Mouse (Mus musculus): ENCODE data around the gene Apob.

Gene Apob

DNA sequence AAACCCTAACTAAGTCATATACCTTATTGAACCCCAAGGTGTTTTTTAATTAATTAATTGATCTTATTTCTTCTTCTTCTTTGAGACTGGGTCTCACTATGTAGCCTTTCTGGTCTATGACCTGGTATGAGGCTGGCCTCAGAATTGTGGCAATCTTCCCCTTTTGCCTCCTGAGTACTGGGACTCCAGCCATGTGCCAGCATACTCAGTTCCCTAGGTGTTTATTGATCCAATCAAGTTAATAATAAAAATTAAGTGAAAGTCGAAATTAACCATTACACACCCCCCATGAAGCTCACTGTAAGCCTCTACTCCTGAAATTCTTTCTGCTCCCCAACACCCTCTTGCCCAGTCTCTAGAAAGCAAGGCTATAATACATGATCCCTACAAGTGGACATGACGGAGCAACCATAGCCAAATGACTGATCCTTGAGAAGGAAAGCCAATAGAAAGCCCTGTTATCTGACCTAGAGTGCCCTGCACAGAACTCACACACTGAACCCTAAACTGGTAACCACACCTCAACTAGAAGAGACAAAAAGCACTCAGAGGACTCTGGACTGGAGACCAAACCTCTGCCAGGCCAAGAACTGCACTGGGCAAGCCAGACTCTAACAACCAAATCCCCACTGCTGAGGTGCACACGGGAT is 60.8 kb downstream of the Apob start:
- no peak for DNase-seq (ENCODE audit: low spot score)

DNA sequence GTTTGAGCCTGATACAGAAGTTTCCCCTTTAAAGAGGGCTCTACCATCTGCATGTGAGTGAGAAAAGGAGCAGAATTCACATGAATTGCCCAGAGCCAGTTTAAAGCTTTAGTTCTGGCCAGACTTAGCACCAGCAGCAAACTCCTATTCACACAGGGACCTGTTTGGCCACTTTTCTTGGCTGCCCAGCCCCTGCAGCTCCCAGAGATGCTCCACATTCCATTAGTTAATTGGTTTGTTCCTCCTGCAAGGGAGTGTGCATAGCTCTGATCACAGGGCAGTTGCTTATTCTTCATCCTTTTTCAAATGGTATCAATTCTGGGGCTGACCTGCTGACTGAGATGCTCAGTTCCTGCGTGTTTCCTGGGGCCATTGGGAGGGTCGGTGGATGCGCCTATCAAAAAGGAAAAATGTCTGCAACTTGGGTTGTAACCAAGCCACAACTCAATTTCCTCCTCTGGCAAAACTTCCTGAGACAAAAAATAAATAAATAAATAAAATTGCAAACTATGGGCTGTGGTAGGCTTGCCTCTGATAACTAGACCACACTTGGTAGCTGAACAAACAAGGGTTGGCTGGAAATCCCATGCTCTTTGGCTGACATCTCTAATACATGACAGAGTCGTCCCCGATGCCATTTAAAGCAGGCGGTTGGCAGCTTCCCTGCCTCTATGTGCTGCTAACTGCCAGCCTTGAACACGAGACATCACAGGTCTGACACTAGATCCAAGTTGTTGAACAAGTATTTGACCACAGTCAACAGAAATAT is 65.4 kb downstream of the Apob start:
- DNase-seq (ENCODE audit: low spot score), result no peak

DNA sequence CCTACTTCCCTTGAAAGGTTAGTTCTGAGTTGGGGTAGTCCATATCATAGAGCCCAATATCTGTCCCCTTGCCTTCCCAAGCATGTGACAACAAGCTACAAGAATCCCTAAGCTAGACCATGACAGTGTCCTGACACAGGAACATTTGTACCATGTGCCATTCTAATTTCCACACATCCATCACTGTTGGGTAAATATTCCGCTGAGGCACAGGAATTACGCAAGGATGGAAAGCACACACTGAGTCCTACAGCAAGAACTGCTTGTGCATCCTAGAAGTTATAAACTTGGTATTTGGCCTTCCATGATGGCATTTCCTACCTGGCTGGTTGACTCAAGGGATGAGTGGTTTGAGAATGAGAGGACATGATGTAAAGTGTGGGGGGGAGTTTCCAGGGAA is 69.6 kb downstream of the Apob start:
- no peak for DNase-seq (ENCODE audit: low spot score)

DNA sequence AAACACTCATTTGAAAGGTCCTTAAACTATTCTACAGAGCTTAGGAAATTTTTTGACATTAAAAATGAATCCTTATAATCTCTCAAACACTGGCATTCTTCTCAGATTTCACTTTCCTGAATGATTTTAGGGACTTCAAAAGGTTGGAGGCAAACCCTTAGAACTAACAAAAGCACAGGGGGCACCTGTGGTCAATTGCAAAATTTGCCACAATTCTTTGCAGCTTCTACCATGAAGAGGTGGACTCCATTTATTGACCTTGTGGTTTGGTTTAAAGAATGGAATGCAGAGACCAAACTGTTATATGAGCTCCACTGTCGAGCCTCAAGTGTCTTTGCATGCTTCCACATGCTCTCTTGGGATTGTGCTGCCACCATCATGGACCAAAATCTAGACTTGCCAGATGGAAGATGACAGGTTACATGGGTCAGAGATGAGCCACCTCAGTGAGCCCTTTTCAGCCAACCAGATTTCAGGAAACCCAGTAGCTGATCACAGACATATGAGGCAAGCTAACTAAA is 70.4 kb downstream of the Apob start:
- DNase-seq (ENCODE audit: low spot score), result no peak

DNA sequence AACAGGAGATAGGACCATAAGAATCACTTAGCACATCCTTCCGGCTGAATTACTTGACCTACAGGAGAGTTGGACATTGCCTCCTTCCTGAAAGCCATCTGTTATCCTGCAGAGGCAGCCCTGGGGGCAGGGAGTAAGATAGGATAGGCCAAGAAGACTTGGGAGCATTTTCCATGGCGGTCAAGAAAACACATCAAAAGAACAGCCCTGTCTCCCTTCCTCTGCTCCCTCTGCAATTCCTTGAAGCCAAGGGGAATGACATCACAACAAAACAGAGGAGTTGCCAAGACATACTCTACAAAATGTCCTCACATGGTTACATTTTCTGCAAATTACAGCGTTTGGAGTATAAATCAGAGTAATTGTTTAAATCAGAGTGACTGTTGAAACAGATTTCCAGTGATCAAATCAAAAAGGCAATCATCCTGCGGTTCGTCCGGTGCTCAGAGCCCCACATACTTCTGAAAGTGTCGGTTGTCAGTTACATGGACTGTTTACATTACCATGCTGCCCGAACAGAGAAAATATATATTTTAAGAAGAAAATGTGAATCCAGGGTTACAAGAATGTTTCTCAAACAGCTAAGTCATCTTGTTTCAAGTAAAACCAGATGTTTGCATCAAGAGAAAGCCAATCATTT is 78.7 kb downstream of the Apob start:
- DNase-seq (ENCODE audit: low spot score), result no peak

DNA sequence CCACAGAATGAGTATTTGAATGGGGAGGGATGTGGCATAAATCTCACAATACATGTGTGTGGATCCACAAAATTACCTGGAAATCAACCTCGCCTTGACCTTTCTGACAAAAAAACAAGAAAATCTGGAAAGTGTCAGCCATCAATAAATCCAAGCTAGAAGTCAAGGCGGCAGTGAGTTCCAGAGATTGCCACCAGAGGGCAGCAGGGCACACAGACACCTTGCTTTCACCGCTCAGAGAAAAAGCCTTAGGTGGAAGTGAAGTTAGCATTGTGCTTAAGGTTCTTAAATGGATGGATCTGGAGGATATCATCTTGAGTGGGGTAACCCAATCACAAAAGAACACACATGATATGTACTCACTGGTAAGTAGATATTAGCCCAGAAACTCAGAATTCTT is 82.1 kb downstream of the Apob start:
- peak; percentile 81 for DNase-seq (ENCODE audit: low spot score)

DNA sequence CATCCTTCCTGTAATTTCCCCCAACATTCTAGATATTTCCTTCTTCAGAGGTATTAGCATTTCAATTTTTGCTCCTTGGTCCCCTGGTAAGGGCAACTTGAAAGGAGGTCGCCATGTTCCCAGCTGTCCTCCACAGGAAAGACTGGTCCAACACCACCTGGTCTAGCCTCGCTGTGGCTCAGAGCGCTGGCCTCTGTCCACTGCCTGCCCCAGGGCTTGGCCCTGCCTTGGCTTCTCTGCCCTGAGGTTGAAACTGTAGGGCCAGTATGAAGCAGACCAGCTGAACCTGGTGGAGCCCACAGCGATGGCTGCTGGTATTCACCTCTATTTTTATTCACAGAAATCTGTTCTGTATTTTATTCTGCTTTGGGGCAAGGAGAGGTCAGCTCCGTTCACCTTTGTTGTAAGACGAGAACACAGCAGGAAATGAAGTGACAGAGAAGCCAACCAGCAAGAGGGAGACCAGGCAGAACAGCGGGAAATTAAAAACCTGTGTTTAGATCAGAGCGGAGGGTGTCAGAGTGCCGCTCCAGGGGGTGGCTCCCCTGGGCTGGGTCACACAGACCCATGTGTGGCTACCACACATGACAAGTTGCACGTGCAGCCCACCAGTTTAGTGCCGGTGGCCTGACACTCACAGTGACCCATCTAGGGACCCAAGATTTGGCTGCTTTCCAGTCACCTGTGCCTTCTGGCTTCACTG is 86.1 kb downstream of the Apob start:
- DNase-seq (ENCODE audit: low spot score), result no peak
